Mouse (Mus musculus) embryonic fibroblast, embryonic 13.5 days (primary cell): ENCODE measurements around the gene Magi2.

Source experiments
- CTCF ChIP-seq: IDR thresholded peaks from 2 replicates; pipeline ENCODE4 v1.5.1; 2011; ENCODE audit warnings: mild to moderate bottlenecking, control low read depth, low read length, moderate library complexity, borderline replicate concordance; ENCODE audit not compliant: insufficient read depth
- POLR2A ChIP-seq: IDR thresholded peaks from 2 replicates; pipeline ENCODE4 v1.6.1; 2011; ENCODE audit warnings: low read depth, mild to moderate bottlenecking, control low read depth, low read length, moderate library complexity

DNA sequence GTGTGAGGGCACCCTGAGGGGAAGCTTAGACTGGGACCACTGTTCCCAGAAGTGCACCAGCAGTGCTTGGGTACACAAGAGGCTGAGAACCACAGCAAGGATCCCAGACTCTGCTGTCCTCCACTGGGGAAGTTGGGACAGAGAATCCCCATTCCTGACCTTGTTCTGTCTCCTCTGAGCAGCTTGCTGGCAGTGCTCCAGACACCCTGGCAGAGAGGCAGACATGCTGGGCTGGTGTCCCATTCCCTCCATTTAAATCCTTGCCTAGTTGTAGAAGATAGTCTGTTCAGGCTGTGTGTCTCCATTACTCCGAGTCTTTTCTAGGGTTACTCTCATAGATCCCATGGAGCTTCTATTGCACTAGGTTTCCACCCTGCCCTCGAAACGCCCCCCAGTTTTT is 256.1 kb downstream of the Magi2 start:
- no peak for TF ChIP-seq CTCF
- TF ChIP-seq POLR2A: no peak
